Mouse (Mus musculus): ENCODE data around the gene Ltbp4.

Gene Ltbp4

DNA sequence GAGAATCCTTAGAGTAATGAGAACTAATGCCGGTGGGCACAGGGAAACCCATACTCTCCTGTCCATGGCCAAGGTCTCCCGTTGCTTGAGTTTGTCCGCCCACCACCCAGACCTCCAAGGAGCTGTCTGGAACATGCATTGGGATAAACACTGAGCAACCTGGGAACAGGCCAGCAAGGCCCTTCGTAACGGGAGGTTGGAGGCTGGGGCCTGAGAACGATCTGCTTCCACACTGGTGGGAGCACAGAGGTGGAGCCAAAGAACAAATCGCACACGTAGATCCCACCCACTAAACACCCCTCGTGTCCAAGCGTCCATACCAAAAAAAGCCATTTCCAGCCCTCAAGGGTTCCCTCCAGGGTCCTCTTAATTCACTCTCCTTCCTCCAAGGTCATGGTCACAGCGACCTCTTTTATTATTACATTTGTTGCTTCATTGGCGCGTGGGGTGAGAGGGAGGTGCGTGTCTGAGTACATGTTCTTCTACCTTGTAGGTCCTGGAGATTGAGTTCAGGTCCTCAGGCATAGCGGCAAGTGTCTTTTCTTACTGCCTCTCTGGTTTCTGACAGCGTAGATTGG is 39.4 kb downstream of the Ltbp4 start:
- DNase-seq, result no peak

DNA sequence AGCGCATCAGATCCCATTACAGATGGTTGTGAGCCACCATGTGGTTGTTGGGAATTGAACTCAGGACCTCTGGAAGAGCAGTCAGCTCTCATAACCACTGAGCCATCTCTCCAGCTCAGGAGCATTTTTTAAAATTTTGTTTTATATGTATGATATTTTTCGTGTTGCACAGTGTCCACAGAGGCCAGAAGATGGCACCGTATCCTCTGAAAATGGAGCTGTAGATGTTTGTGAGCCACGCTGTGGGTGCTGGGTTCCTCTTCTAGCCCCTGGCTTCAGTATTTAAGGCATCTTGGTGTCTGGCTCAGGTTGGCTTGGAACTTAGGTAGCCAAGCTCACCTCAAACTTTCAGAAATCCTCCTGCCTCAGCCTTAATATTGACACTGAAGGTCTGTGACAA is 41.0 kb downstream of the Ltbp4 start:
- DNase-seq, result no peak

DNA sequence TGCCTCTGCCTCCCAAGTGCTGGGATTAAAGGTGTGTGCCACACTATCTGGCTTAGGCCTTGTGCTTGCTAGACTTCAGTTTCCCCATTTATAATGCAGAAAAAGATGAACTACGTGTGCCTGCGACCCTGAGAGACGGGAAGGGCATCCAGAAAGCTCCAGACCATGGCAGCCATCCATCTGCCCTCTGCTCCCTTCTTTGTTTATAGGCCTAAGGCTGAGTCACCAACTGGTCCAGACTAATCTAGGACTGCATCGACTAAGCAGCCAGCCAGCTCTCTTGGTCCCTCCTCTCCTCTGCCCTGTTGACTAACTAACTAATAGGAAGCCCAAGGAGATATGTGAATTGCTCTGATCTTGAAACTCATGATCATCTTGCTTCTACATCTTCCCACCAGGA is 41.5 kb downstream of the Ltbp4 start:
- no peak for DNase-seq

DNA sequence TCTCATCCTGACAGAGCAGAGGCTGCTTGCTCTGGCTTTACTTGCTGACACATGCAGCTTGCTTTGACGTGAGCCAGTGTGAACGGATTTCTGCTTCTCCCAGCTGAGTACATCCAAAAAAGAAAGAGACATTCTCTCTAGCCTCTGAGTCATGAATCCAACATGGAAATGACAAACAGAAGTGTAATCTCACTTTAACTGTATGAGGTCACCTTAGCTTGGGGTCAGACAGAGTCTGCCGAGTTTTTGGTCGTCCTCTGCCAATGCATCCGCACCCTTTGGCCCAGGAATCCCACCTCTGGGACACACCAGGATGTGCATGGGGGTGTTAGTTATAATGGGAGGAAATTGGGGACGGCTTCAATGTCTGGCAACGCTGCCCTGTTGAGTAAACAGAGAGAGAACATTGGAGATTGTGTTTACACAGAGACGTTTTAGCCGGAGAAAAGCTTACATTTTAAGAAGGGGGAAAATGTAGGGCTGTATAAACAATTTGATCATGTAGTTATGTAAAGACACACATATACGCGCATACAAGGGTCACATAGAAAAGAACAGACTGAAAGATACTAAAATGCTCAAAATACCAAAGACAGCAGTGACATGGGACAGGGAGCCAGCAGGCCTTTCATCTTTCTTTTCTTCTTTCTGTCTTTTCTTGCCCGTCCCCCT is 45.6 kb downstream of the Ltbp4 start:
- DNase-seq, result peak; percentile 57

DNA sequence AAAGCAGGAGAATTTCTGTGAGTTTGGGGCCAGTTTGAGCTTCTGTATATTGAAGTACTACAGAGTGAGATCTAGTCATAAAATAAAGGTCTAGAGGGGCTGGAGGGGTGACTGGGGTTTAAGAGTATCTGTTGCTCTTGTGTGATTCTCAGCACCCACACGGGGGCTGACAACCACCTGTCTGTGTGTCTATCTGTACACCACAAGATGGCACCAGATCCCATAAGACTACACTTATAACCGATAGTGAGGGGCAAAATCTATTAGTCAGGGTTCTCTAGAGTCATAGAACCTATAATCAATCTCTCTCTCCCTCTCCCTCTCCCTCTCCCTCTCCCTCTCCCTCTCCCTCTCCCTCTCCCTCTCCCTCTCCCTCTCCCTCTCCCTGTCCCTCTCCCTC is 46.9 kb downstream of the Ltbp4 start:
- DNase-seq, result no peak

DNA sequence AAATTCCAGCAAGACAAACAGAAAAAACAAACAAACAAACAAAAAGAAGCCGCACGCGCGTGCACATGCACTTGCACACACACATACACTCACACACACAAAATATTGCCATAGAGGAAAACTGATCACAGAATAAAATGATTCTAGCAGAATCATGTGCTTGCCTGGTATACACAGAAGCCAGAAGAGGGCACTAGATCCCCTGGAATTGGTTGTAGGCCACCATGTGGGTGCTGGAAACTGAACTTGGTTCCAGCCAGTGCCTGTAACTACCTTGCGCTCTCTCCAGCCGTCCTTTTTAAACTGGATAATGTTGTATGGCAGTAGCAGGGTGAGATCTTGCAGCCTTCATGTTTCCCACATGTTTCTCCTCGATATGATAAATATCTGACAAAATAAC is 48.8 kb downstream of the Ltbp4 start:
- no peak for DNase-seq

DNA sequence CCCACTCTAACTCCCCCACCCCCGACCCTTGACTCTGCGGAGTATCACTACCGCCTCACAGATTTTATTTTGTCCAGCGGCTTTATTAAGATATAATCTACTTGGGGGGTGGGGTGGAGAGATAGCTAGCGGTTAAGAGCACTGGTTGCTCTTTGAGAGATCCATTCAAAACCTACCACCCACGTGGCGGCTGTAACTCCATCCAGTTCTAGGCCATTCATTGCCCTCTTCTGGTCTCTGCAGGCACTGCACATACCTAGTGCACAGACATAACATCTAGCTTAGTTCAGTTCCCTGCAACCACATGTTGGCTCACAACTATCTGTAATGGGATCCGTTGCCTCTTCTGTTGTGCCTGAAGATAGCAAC is 51.8 kb downstream of the Ltbp4 start:
- peak; percentile 84 for DNase-seq

DNA sequence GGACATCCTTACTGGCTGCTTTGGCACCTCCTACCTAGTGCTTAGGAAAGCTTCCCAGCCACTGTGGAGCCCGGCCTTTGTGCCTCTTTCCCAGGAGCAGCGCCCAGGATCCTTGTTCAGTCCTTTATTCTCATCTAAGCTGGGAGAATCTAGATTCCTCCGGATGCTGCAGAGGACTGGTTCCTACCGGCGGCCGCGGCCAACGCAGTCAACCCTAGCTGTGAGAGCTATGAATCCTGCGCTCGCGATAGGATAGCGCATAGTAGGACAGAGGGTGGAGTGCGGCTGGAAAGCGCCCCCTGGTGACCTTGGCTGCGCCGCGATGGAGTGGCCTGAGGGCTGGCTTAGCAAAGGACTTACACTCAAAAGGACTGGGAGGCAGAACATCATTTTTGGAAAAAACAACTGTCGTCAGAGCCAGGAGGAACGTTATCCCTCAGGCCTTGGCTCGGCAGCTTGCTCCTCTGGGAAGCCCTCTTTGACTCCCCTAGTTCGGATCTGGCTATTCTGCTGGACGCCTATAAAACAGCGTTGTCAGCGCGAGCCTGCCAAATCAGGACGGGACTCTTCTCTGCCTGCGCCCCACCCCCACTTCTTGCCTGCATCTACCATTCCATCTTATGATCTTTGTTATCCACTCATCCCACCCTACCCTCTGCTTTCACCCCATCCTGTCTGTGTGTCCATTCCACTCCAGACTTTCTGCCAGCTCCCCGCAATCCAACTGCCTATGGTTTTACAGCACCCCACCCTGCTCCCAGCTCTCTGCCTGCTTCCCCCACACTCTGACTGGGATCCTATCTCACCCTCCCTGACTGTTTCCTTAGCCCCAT is 52.4 kb downstream of the Ltbp4 start:
- peak; percentile 70 for DNase-seq

DNA sequence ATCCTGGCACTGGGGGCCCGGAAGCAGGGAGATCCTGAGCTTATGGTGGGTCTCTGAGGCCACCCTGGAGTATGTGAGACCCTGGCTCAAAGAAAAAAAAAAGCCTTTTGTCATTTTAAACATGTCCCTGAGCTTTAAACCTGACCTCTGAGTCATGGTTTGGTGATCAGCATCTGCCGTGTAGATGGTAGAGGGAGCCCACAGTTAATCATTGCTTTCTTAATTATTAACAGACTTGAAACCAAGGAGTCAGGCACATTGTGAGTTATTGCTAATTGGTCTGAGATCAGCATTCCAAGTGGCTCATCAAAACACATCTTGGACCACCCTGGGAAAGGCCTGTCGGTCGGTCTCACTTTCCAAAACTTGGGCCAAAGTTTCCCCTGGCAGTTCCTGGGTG is 55.3 kb downstream of the Ltbp4 start:
- no peak for DNase-seq

DNA sequence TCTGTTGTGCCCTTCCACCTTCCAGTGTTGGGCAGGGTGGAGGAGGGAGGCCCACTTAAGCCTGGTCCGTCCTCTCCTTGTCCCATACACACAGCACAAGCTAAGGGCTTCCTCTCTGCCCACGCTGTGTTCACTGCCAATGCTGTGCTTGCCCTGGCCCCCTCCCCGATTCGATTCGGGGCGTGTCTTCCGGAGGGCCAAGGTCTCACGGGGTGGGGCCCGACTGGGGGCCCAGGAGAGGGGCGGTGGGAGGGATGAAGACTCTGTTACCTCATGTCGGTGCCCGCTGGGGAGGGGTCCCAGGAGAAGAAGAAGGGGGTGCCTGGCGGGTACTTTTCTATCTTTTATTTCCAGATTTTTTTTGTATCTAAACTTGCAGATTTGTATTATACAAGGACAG is 55.8 kb downstream of the Ltbp4 start:
- DNase-seq, result no peak

DNA sequence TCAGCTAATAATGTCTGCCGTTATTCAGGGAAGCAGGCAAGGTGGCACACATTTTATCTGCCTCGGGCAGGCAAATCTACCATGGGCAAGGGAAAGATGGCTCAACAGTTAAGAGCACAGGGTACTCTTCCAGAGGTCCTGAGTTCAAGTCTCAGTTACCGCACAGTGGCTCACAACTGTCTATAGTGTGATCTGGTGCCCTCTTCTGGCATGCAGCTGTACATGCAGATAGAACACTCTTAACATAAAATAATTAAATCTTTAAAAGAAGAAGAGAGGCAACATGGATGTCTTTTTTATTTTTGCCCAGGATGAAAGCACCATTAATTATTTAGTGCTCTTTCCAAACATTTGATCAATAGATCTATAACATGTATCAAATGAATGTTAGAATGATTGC is 60.3 kb downstream of the Ltbp4 start:
- DNase-seq, result no peak

DNA sequence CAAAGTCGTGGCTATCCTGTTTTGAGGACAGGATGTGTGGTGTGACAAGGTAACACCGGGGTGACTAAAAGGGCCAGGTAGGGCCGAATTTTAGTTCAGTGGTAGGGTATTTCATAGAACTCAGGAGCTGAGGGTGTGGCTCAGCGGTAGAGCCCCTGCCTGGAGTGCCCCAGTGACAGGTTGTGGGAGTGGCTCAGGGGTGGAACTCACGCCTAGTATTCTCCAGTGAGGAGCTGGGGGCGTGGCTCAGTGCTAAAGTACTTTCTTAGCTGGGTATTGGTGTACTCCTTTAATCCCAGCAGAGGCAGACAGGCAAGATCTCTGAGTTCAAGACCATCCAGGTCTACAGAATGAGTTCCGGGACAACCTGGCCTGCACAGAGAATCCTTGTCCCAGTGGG is 61.5 kb downstream of the Ltbp4 start:
- DNase-seq, result no peak

DNA sequence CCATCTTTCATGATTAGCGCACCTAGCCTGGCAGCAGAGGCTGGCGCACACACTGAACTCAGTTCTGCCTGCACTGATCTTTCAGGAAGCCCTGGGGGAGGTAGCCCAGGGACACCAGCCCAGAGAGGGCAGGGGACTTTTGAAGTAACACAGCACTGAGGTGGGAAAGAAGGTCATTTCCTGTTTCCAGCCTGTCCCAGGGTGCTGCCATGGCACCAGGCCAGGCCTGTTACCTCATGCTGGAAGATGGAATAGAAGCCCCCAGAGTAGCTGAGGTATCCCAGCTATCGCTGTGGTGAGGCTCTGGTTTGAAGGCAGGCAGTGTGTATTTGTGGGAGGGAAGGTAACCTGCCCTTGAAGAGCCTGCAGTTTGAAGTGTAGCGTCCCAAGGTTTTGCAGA is 62.6 kb downstream of the Ltbp4 start:
- no peak for DNase-seq

DNA sequence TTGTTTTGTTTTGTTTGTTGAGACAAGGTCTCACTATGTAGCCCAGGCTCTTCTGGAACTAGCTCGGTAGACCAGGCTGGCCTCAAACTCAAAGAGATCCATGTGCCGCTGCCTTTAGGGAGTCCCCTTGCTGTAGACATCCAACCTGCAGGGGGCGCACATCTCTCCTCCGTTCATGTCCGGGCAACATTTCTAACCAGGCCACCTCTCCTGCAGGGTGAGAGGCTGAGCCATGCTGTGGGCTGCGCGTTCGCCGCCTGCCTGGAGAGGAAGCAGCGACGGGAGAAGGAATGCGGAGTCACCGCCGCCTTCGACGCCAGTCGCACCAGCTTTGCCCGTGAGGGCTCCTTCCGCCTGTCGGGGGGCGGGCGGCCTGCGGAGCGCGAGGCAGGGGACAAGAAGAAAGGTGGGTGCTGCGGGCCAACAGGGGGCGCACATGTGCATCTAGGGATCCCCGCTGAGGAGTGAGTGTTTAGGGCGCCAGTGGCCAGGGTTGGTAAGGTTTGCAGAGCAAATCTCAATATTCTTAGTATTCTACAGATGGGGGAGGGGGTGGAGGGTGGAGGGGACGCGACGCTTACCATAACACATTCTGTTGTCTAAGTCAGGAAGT is 63.6 kb downstream of the Ltbp4 start:
- DNase-seq, result peak; percentile 58

DNA sequence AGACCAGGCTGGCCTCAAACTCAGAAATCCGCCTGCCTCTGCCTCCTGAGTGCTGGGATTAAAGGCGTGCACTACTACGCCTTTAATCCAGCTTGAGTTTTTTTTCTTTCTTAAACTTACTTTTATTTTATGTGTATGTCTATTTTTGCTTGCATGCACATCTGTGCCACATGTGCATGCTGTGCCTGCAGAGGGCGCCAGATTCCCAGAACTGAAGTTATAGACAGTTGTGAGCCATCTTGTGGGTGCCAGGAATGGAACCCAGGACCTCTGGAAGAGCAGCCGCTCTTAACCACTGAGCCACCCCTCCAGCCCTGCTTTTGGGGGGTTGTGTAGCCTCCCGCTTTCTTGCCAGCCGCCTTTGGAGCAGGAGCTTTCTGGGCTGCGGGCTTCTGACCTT is 66.1 kb downstream of the Ltbp4 start:
- DNase-seq, result no peak

DNA sequence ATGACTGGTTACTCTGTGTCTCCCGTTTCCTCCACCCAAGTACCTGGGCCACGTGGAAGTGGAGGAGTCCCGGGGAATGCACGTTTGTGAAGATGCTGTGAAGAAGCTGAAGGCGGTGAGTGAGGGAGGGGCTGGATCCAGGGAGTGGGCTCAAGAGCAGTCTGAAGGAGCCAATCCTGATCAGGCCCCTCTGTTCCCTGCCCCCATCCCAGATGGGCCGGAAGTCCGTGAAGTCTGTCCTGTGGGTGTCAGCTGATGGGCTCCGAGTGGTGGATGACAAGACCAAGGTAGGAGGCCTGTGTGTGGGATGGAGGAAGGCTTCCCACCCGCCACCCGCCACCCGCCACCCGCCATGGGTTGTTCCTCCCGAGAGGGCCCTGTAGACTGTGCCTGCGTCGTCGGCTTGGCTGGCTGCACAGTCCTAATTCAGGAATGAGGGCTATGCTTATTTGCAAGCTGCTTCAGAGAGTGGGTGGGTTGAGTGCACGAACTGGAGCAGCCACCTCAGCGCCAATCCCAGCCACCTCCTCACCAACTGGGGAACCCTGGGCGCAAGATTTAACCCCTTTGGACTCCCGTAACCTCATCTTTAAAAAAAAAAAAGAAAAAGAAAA is 70.9 kb downstream of the Ltbp4 start:
- no peak for DNase-seq

DNA sequence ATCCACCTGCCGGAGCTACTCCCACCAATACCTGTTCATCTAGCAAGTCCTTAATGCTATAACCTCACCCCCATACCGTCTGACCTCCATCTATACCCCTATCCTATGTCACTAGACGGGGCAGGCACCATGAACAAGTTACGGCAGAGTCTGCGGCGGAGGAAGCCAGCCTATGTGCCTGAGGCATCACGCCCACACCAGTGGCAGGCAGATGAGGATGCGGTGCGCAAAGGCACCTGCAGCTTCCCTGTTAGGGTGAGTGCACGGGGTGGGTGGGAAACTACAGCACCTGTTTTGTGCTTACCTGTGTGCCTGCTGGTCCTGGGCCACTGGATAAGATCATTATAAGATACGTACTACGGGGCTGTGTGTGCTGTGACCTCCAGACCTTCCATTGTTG is 72.7 kb downstream of the Ltbp4 start:
- DNase-seq, result no peak

DNA sequence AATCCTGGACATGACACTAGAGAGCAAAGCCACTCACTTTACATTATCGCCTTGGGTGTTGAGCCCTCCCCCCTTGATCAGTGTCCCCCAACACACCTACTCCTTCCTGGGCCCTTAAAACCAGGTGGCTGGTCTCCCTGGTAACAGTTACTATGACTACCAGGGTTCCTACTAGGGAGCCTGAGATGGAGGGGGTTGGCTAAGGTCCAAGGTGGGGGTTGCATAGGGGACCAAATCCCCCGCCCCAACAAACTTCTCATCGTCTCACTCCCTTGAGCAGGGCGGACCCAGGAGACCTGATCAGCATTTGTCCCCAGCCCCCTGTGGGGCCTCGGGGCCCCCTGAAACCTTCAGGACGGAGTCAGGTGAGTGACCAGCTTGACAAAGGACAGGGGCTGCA is 75.6 kb downstream of the Ltbp4 start:
- no peak for DNase-seq

DNA sequence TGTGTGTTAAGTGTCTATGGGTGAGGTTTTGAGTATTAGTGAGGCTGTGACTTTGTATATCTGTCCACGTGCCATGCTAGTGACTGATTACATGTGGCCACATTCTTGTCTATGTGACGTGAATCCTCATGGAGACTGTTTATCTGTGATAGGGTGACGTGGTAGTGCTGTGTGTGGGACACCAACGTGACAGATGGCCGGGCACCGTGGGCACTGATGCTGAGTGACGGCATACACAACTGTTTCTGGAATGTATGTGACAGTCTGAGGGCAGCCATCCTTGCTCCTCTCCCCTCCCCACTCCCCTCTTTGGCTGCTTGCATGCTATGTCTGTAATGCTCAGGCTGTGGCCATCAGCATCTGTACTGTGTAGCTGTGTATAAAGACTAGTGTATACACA is 76.6 kb downstream of the Ltbp4 start:
- no peak for DNase-seq

DNA sequence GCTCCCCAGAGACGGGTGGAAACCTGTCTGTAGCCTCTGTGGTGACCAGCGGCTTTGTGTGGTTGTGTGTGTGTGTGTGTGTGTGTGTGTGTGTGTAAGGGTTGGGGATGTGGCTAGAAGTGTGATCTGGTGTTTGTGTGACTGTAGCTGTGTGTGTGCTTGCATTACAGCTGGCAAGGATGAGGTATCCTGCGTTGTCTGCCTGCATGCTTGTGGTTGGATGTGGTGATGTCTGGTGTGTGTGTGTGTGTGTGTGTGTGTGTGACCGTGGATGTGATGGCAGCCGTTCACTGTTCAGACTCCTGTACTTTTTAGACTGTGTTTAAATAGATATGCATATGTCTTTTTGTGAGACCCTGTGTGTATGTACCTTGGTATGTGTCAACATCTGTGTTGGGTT is 77.7 kb downstream of the Ltbp4 start:
- no peak for DNase-seq

DNA sequence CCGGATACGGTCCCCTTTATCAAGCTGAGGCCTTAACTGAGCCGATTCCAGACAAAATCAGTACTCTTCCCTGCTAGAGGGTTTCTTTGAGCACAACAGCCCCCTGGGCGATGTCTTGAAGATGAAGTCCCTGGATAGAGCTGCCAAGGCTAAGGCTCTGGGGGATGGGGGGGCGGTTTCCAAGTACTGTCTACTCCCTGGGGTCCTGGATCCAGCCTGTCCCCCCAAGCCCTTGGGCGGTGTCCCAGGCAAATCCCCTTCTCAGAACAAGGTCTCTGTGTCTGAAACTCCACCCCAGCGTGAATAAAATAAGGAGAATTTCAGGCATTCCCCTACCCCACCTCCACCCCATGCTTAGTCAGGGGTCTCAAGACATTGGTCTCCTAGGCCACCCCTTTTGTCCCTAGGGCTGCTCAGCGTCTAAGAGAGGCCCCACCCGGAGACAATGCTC is 78.2 kb downstream of the Ltbp4 start:
- peak; percentile 49 for DNase-seq

DNA sequence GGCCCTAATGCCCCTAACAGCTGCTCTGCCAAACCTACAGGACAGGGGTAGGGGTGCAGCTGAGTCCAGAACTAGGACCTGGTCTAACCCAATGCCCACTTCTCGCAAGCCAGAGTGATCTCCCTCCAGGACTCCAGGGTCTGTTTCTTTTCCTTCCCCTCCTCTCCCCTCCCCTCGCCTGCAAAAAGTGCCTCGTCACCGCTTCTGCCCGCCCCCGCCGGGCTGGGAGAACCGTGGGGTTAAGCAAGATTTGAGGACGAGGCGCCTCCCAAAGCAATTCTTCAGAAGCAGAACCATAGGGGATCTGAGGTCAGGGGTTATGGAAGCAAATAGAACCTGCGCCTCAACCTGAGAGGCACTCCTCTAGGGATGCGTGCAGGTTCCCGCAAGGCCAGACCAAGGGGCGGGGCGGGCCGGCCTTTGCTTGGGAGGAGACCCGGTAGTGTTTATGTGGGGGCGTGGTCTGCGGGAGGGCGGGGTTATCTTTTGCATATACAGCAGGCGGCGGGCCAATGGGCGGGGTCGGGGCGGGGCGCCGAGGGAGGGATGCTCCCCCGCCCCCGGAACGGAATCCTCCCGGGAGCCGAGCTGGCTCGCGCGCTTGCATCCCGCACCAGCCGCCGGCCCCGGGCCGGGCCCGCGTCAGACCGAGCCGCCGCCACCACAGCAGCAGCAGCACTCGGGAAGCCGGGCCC is 79.1 kb downstream of the Ltbp4 start, which contains the start of gene Numbl:
Gene Numbl (plus strand): TSS at position 229 of the 695 bp plus-strand sequence.
- DNase-seq, result peak; percentile 99

DNA sequence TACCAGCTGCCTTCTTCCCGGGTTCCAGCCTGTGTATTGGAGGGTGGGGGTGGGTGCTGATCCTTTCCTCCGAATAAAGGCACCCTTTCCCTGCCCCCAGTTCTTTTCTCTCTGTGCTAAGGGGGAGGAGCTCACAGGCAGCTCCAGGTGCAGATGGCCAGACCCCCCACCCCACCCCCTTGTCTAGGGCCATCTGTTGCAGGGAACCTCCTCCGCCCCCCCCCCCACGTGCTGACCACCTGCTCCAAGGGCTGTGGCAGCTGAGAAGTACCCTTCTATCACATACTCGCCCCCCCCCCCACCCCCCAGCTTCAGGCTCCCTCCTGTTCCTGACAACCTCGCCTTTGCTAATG is 79.7 kb downstream of the Ltbp4 start:
- no peak for DNase-seq
